In genomic region chr12:69879739-69880138, GRCm38 (mm10) we compare ENCODE assay signal across 14 mouse cellular contexts. TPM values are rescaled to one million over a fixed set of nuclear protein-coding genes. Genes with fewer than 3 reads are reported as not detected.
DNase-seq lines count a peak whose midpoint lies in the region; ATAC-seq and TF ChIP-seq lines count a peak whose summit lies in the region.
"Had no signal": no experiment of that assay in that cellular context is flagged by ENCODE, and none has a peak within 500 bp of the region (broad histone marks: within the 10 kb centered on the region; RNA-seq: fewer than 3 reads in every experiment).

No protein-coding gene starts in this region.

- H3K4me2 ChIP-seq in heart, embryonic 13.5 days, result peak overlapping the region; percentile 29; the same call in 1 of the 2 replicates
- H3K4me2 ChIP-seq in heart, embryonic 11.5 days, result no peak overlapping the region
- peak overlapping the region; percentile 47 for H3K4me2 ChIP-seq in lung, embryonic 14.5 days
- peak overlapping the region; percentile 22 for H3K4me2 ChIP-seq in embryonic facial prominence, embryonic 12.5 days (replicated peaks)
- 0 out of 2 replicates have a peak overlapping the region, but pooled peaks have one; percentile 10 for H3K4me2 ChIP-seq in limb, embryonic 15.5 days
- H3K4me2 ChIP-seq in hindbrain, embryonic 13.5 days, result no peak overlapping the region

- peak overlapping the region; percentile 39; the same call in 1 of the 2 replicates for H3K27ac ChIP-seq in heart, embryonic 13.5 days (replicated peaks)
- no peak overlapping the region for H3K27ac ChIP-seq in heart, embryonic 11.5 days (ENCODE audit: low read depth, low read length)
- peak overlapping the region; percentile 84 for H3K27ac ChIP-seq in lung, embryonic 14.5 days (ENCODE audit: low read depth)
- H3K27ac ChIP-seq in embryonic facial prominence, embryonic 12.5 days, result peak overlapping the region; percentile 70
- H3K27ac ChIP-seq in limb, embryonic 15.5 days, result peak overlapping the region; percentile 78
- H3K27ac ChIP-seq in hindbrain, embryonic 13.5 days, result no peak overlapping the region

- H3K4me3 ChIP-seq in heart, embryonic 13.5 days, result no peak overlapping the region
- no peak overlapping the region for H3K4me3 ChIP-seq in heart, embryonic 11.5 days (ENCODE audit: low read depth, low read length)
- no peak overlapping the region for H3K4me3 ChIP-seq in lung, embryonic 14.5 days (ENCODE audit: low read depth, low read length)
- H3K4me3 ChIP-seq in embryonic facial prominence, embryonic 12.5 days, result no peak overlapping the region
- no peak overlapping the region; the same call in 1 of the 2 replicates for H3K4me3 ChIP-seq in limb, embryonic 15.5 days
- H3K4me3 ChIP-seq in hindbrain, embryonic 13.5 days, result no peak overlapping the region
- H3K4me3 ChIP-seq: erythroblast, embryonic 14.5 days had no signal

- no peak overlapping the region; the same call in 1 of the 2 replicates for H3K9ac ChIP-seq in heart, embryonic 13.5 days
- H3K9ac ChIP-seq in heart, embryonic 11.5 days (ENCODE audit: low read depth, low read length), result no peak overlapping the region
- H3K9ac ChIP-seq in lung, embryonic 14.5 days, result peak overlapping the region; percentile 11; the same call in 1 of the 2 replicates
- no peak overlapping the region for H3K9ac ChIP-seq in embryonic facial prominence, embryonic 12.5 days
- no peak overlapping the region for H3K9ac ChIP-seq in limb, embryonic 15.5 days
- H3K9ac ChIP-seq in hindbrain, embryonic 13.5 days, result no peak overlapping the region
- H3K9ac ChIP-seq: liver, postnatal 0 days had no signal

- peaks cover 55% of the 10 kb centered on the region for H3K4me1 ChIP-seq in heart, embryonic 13.5 days
- peaks cover 16% of the 10 kb centered on the region for H3K4me1 ChIP-seq in heart, embryonic 11.5 days (ENCODE audit: control insufficient read depth, insufficient read depth, low read length)
- peaks cover 8% of the 10 kb centered on the region for H3K4me1 ChIP-seq in lung, embryonic 14.5 days (ENCODE audit: insufficient read depth)
- peaks cover 33% of the 10 kb centered on the region for H3K4me1 ChIP-seq in embryonic facial prominence, embryonic 12.5 days
- H3K4me1 ChIP-seq in limb, embryonic 15.5 days, result peaks cover 29% of the 10 kb centered on the region
- peaks cover 25% of the 10 kb centered on the region for H3K4me1 ChIP-seq in hindbrain, embryonic 13.5 days (replicated peaks)

- no peaks in the 10 kb centered on the region for H3K9me3 ChIP-seq in heart, embryonic 13.5 days
- no peaks in the 10 kb centered on the region for H3K9me3 ChIP-seq in heart, embryonic 11.5 days (replicated peaks; ENCODE audit: control insufficient read depth, low read length)
- H3K9me3 ChIP-seq in lung, embryonic 14.5 days (ENCODE audit: low read depth, low read length), result no peaks in the 10 kb centered on the region
- H3K9me3 ChIP-seq in embryonic facial prominence, embryonic 12.5 days, result no peaks in the 10 kb centered on the region
- H3K9me3 ChIP-seq in limb, embryonic 15.5 days, result no peaks in the 10 kb centered on the region
- no peaks in the 10 kb centered on the region for H3K9me3 ChIP-seq in hindbrain, embryonic 13.5 days

- ATAC-seq in heart, embryonic 13.5 days (ENCODE audit: extremely low read depth, insufficient number of reproducible peaks, low FRiP score, low TSS enrichment), result no peak
- ATAC-seq in heart, embryonic 11.5 days (replicated peaks; ENCODE audit: insufficient number of reproducible peaks, low FRiP score, low TSS enrichment), result no peak
- no peak for ATAC-seq in lung, embryonic 14.5 days (ENCODE audit: insufficient read depth)
- ATAC-seq in embryonic facial prominence, embryonic 12.5 days (ENCODE audit: insufficient number of reproducible peaks, insufficient read depth, low FRiP score, low TSS enrichment), result no peak
- ATAC-seq in limb, embryonic 15.5 days (ENCODE audit: insufficient number of reproducible peaks, low FRiP score, low TSS enrichment, low read depth), result no peak
- ATAC-seq in hindbrain, embryonic 13.5 days (ENCODE audit: low FRiP score), result no peak
- ATAC-seq: liver, postnatal 0 days; Patski had no signal

- H3K36me3 ChIP-seq in heart, embryonic 13.5 days, result peaks cover 2% of the 10 kb centered on the region; the same call in 1 of the 2 replicates
- no peaks in the 10 kb centered on the region; the same call in 1 of the 2 replicates for H3K36me3 ChIP-seq in heart, embryonic 11.5 days (ENCODE audit: control insufficient read depth, insufficient read depth, low read length)
- H3K36me3 ChIP-seq in lung, embryonic 14.5 days (ENCODE audit: insufficient read depth), result no peaks in the 10 kb centered on the region
- no peaks in the 10 kb centered on the region for H3K36me3 ChIP-seq in embryonic facial prominence, embryonic 12.5 days
- no peaks in the 10 kb centered on the region for H3K36me3 ChIP-seq in limb, embryonic 15.5 days
- no peaks in the 10 kb centered on the region for H3K36me3 ChIP-seq in hindbrain, embryonic 13.5 days

- DNase-seq in lung, embryonic 14.5 days, result no peak
- no peak for DNase-seq in lung, postnatal 14 days
- DNase-seq in gastrocnemius, postnatal 25 days, result no peak
- DNase-seq: cerebellum, postnatal 14 days; gastrocnemius, postnatal 10 days; liver, postnatal 0 days; right cerebral cortex, postnatal 25 days had no signal

- no peaks in the 10 kb centered on the region for H3K27me3 ChIP-seq in heart, embryonic 13.5 days (replicated peaks)
- no peaks in the 10 kb centered on the region for H3K27me3 ChIP-seq in heart, embryonic 11.5 days (ENCODE audit: control insufficient read depth, insufficient read depth, low read length)
- no peaks in the 10 kb centered on the region for H3K27me3 ChIP-seq in lung, embryonic 14.5 days (ENCODE audit: insufficient read depth, low read length)
- H3K27me3 ChIP-seq in embryonic facial prominence, embryonic 12.5 days, result no peaks in the 10 kb centered on the region
- H3K27me3 ChIP-seq in limb, embryonic 15.5 days, result no peaks in the 10 kb centered on the region
- no peaks in the 10 kb centered on the region for H3K27me3 ChIP-seq in hindbrain, embryonic 13.5 days
- H3K27me3 ChIP-seq: Patski had no signal

- 27% methylated on average over 6 of the region's 6 CpGs for WGBS in heart, embryonic 13.5 days
- WGBS in heart, embryonic 11.5 days (ENCODE audit: insufficient replicate concordance), result 31% methylated on average over 6 of the region's 6 CpGs
- 17% methylated on average over 6 of the region's 6 CpGs for WGBS in lung, embryonic 14.5 days
- WGBS in embryonic facial prominence, embryonic 12.5 days, result 14% methylated on average over 6 of the region's 6 CpGs
- 15% methylated on average over 6 of the region's 6 CpGs for WGBS in limb, embryonic 15.5 days
- 23% methylated on average over 6 of the region's 6 CpGs for WGBS in hindbrain, embryonic 13.5 days

- TF ChIP-seq CTCF in lung, embryonic 14.5 days (IDR thresholded peaks at IDR 0.05; ENCODE audit: low read depth), result no peak

RNA-seq across cellular contexts. Expression of gene Atl1, which starts 12.7 kb away (rescaled TPM):
- 6.2 and 7.5 TPM in 2 replicates for polyA plus RNA-seq in heart, embryonic 13.5 days (2015; fragmentation: Nextera tagmentation; extraction: Ambion mirVana)
- polyA plus RNA-seq in heart, embryonic 11.5 days (2014; fragmentation: Nextera tagmentation; extraction: Ambion mirVana), result 6.2 and 8.6 TPM in 2 replicates
- polyA plus RNA-seq in lung, embryonic 14.5 days (2014; fragmentation: Nextera tagmentation; extraction: Ambion mirVana), result 3.2 and 3.6 TPM in 2 replicates
- 9.4 and 14.2 TPM in 2 replicates for polyA plus RNA-seq in embryonic facial prominence, embryonic 12.5 days (2016; fragmentation: Nextera tagmentation; extraction: Ambion mirVana)
- polyA plus RNA-seq in limb, embryonic 15.5 days (2015; fragmentation: Nextera tagmentation; extraction: Ambion mirVana), result 4.2 and 6.5 TPM in 2 replicates
- polyA plus RNA-seq in hindbrain, embryonic 13.5 days (2015; fragmentation: Nextera tagmentation; extraction: Ambion mirVana), result 126 and 131 TPM in 2 replicates
- total RNA-seq in gastrocnemius, postnatal 25 days (2021), result 1 to 10 TPM; 1.7 to 2.4 TPM

RNA-seq across cellular contexts. Expression of gene Map4k5, which starts 13.3 kb away (rescaled TPM):
- 25.5 and 27.0 TPM in 2 replicates for polyA plus RNA-seq in heart, embryonic 13.5 days (2015; fragmentation: Nextera tagmentation; extraction: Ambion mirVana)
- polyA plus RNA-seq in heart, embryonic 11.5 days (2014; fragmentation: Nextera tagmentation; extraction: Ambion mirVana), result 32.6 and 35.8 TPM in 2 replicates
- polyA plus RNA-seq in lung, embryonic 14.5 days (2014; fragmentation: Nextera tagmentation; extraction: Ambion mirVana), result 43.9 and 49.0 TPM in 2 replicates
- 48.7 and 49.2 TPM in 2 replicates for polyA plus RNA-seq in embryonic facial prominence, embryonic 12.5 days (2016; fragmentation: Nextera tagmentation; extraction: Ambion mirVana)
- 33.1 and 38.1 TPM in 2 replicates for polyA plus RNA-seq in limb, embryonic 15.5 days (2015; fragmentation: Nextera tagmentation; extraction: Ambion mirVana)
- 30.7 and 30.9 TPM in 2 replicates for polyA plus RNA-seq in hindbrain, embryonic 13.5 days (2015; fragmentation: Nextera tagmentation; extraction: Ambion mirVana)
- total RNA-seq in gastrocnemius, postnatal 25 days (2021), result 10 to 100 TPM; 19.2 to 20.4 TPM

Comparison
In these comparisons a context has a peak if more than half of its experiments do, and no peak if none do; other contexts are left out.
1. H3K27ac ChIP-seq: peak in heart, embryonic 13.5 days (single experiment), lung, embryonic 14.5 days (single experiment), embryonic facial prominence, embryonic 12.5 days (single experiment) and limb, embryonic 15.5 days (single experiment); none in heart, embryonic 11.5 days (single experiment) and hindbrain, embryonic 13.5 days (single experiment).
2. H3K4me2 ChIP-seq: peak in heart, embryonic 13.5 days (single experiment), lung, embryonic 14.5 days (single experiment), embryonic facial prominence, embryonic 12.5 days (single experiment) and limb, embryonic 15.5 days (single experiment); none in heart, embryonic 11.5 days (single experiment) and hindbrain, embryonic 13.5 days (single experiment).